Mouse (Mus musculus): ENCODE measurements around the gene Msi2.

GRCm38 (mm10) chr11:88495759-88496158, 222.6 kb downstream of the Msi2 start:
- TF ChIP-seq POLR2A (IDR thresholded peaks at IDR 0.05; ENCODE audit: borderline replicate concordance, control insufficient read depth, low read depth, low read length) (no peak), CTCF (IDR thresholded peaks at IDR 0.05; ENCODE audit: control insufficient read depth, insufficient read depth, low read length) (no peak)
